Mouse (Mus musculus) ovary, postnatal 36 days (tissue): Measurements from ENCODE around the gene Ubald1.
A peak's percentile ranks its signal among the peaks of the same experiment; 100 is the strongest.

Experiments used
- DNase-seq: peaks from one replicate; pipeline ENCODE4 v3.0.0; 2022; ENCODE audit warnings: low spot score, mixed read lengths

Gene Ubald1

GRCm38 (mm10) chr16:4870490-4870889, 9.6 kb downstream of the Ubald1 start:
- DNase-seq, result no peak

DNA sequence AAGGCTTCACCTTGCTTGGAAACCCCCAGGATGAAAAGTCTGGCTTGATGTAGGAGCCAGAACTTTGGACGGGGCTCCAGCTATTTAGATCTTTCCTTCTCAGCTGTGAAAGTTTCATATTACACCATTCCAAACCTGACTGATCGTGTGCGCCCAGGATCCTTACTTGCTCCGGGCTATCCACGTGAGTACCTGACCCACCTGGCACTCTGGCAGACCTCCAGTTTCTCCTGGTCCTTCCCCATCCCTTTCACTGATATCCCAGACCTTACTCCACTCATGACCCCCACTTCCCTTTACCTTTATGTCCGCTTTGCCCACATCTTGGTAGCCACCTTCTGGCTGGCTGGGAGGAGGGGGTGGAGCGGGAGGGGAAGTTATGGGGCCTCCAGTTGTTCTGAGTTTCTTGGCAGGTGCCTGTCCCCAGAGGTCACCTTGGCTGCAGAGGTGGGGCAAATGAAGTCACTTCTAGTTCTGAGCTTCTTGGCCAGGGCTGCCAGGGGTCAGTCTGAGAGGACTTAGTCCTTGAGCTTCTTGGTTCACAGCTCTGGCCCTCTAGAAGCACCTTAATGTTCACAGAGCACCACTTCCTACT, 13.9 kb downstream of the Ubald1 start:
- no peak for DNase-seq

DNA sequence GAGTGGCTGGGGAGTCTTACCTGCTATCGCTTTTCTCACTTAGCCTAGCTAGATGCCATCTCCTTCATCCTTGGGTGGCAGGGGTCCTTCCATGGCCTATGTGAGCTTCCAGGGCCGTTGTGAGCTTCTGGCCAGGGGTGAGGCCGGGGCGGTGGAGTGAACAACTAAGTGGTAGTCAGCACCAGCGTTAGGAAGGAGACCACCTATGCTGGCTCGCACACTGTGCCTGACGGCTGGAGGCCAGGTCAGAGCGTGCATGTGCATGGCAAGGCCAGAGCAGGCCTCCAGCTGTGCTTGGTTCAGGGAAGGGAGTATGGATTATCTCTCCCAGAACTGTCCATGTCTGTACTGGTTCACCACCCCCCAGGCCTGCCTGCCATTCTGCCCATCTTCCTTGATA, 16.4 kb downstream of the Ubald1 start:
- no peak for DNase-seq

GRCm38 (mm10) chr16:4862863-4863483, 17.1 kb downstream of the Ubald1 start:
- peak; percentile 81 for DNase-seq

GRCm38 (mm10) chr16:4861392-4861791, 18.7 kb downstream of the Ubald1 start:
- no peak for DNase-seq

DNA sequence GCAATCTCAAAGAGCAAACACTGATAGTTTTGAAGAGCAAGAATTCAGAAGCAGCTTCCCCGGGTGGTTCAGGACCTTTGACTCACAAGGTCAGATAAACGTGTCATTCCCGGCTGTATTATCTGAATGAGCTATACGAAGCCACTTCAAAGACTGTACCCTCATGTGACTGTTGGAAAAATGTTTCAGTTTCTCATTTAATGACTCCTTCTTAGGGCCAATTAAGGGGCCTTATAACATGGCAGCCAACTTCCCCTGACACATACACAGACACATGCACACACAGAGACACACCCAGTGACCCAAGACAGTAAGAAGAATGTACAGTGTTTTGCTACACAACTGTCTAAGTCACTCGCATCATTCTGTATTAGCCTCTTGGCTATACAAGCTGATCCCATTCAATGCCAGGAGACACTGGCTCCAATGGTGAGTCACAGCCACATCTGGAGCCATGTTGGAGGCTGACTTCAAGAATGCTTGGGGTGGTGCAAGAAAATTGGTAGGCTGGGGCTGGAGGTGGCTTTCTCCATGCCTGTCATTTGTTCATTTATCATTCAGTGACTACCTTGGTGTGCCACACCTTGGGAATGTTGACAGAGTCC, 25.0 kb downstream of the Ubald1 start:
- DNase-seq, result no peak

- DNase-seq, result no peak
Observed at GRCm38 (mm10) chr16:4850938-4851628, 29.0 kb downstream of the Ubald1 start.

DNA sequence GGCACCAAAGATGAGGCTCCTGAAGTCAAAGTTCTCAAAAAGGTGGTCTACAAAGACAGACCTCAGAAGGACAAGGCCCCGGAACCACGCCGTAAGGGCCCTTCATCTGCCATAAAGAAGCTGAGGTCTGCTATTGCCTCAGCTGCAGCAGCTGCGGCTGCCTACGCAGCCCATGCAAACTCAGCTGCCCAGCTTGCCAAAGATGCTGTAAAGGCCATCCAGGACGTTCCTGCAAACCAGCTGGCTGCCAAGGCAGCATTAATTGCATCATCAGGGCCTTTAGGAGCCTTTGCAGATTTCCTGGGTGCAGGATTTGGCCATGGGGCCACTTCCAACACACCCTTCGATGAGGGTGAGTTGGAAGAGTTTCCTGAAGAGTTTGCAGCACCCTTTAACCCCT, 29.8 kb downstream of the Ubald1 start:
- DNase-seq, result no peak

- no peak for DNase-seq
Observed at GRCm38 (mm10) chr16:4848090-4848489, 32.0 kb downstream of the Ubald1 start.

DNA sequence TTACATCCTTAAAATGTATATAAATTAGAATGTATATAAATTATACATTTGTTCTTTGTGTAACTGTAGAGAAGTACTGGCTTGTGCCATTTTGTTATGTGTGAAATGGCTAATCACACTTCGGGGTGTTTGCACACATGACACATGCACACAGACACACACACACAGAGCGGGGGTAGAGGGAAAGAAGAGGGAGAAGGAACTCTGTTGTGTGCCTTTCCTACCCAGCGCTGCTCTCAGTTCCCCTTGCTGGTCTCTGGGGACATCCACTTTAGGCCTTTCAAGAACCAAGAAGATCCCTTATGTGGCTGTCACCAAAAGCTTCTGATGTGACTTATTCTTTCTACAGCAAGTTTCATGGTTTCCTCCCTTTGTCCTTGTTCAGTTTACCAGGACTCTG, 33.1 kb downstream of the Ubald1 start:
- no peak for DNase-seq

DNA sequence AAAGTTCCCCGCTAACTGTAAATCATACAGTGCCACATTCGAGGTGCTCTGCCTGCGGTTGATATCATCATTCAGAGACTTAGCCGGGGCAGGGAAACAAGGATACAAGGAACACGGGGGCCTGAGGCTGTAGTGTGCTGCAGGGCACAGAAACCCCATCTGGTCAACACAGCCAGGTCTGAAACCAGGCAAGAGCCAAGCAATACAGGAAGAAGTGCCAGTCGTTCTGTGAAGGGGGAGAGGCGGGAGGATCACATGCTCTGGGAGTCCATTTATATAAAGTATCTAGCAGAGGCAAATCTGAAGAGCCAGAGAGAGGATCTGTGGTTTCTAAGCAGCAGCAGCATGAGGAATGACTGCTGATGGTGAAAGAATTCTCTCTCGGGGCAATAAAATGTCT, 39.9 kb downstream of the Ubald1 start:
- no peak for DNase-seq

GRCm38 (mm10) chr16:4839552-4839951, 40.6 kb downstream of the Ubald1 start:
- no peak for DNase-seq

GRCm38 (mm10) chr16:4837631-4838030, 42.5 kb downstream of the Ubald1 start:
- DNase-seq, result no peak

- DNase-seq, result no peak
Observed at GRCm38 (mm10) chr16:4835191-4835590, 44.9 kb downstream of the Ubald1 start, which contains the start of gene 4930562C15Rik. Gene 4930562C15Rik (plus strand): TSS chr16:4835416.

- DNase-seq, result no peak
Observed at GRCm38 (mm10) chr16:4833858-4834257, 46.3 kb downstream of the Ubald1 start.

GRCm38 (mm10) chr16:4831650-4832419, 48.3 kb downstream of the Ubald1 start:
- peak; percentile 75 for DNase-seq

DNA sequence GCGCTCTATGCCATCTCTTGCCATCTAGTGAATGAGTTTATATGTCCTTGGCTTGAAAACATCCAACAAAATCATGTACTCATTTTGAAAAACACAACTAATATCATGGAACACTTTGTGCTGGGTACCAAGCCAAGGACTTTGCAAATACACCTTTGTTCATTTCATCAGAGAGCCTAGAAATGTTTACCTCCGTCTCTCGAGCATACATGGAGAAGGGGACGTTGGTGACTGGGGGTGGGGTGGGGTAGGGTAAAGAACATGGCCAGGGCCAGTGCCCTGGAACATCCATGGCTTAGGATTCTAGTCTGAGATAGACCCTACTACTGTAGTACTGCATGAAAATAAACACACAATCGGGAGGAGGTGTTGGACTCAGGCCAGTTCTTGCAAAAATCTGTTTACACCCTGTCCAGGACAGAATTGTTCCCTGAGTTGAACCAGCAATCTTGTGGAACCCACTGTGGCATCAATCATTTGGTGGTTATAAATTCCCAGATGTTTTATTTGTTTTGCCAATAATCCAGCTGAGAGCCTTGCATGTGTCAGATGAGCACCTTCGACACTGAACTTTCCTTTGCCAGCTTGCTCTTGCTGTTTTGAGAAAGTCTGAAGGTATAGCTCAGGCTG, 50.7 kb downstream of the Ubald1 start:
- no peak for DNase-seq

GRCm38 (mm10) chr16:4827639-4828038, 52.5 kb downstream of the Ubald1 start:
- DNase-seq, result no peak
